Mouse (Mus musculus) embryonic fibroblast, embryonic 13.5 days (primary cell): ENCODE measurements at regions not wholly inside any gene's neighbourhood (a gene's known extent, or its start where the extent isn't known, plus 50 kb on each side); places are given as distances from the start of the nearest gene placed in this dataset.

Source experiments
- CTCF ChIP-seq: IDR thresholded peaks from 2 replicates; pipeline ENCODE4 v1.5.1; 2011; ENCODE audit warnings: mild to moderate bottlenecking, control low read depth, low read length, moderate library complexity, borderline replicate concordance; ENCODE audit not compliant: insufficient read depth
- POLR2A ChIP-seq: IDR thresholded peaks from 2 replicates; pipeline ENCODE4 v1.6.1; 2011; ENCODE audit warnings: low read depth, mild to moderate bottlenecking, control low read depth, low read length, moderate library complexity

GRCm38 (mm10) chrX:167099411-167099810 lies 109.7 kb downstream of the Tmsb4x start:
- no peak for TF ChIP-seq CTCF
- TF ChIP-seq POLR2A: no peak
